Mouse (Mus musculus) CD4-positive, CD25-positive, alpha-beta regulatory T cell, adult 4 months (primary cell): ENCODE results near the gene Cmss1. TPM values are rescaled to one million over a fixed set of nuclear protein-coding genes. Genes with fewer than 3 reads are reported as not detected.

ENCODE experiments used
- ATAC-seq: one replicate; pipeline ENCODE4 v1.8.0; 2017
- polyA plus RNA-seq, 2 experiments: library from polyadenylated mRNA; unstranded; fragments of 100-300 nt; shearing (Covaris generic); gene quantifications; one replicate each; pipeline ENCODE4 v1.2.1; 2017

Cmss1 gene
- polyA plus RNA-seq, 2 experiments from 2014 or later = 30.3 to 32.9 TPM

- ATAC-seq = no peak
Observed at GRCm38 (mm10) chr16:57383266-57383971, 223.2 kb downstream of the Cmss1 start.

GRCm38 (mm10) chr16:57378631-57379330 lies 227.9 kb downstream of the Cmss1 start:
- no peak for ATAC-seq

GRCm38 (mm10) chr16:57375248-57375837 lies 231.3 kb downstream of the Cmss1 start:
- no peak for ATAC-seq

GRCm38 (mm10) chr16:57372156-57372555 lies 234.5 kb downstream of the Cmss1 start:
- no peak for ATAC-seq

GRCm38 (mm10) chr16:57369846-57370496 lies 236.7 kb downstream of the Cmss1 start:
- ATAC-seq = no peak

- no peak for ATAC-seq
Observed at GRCm38 (mm10) chr16:57366941-57367694, 239.5 kb downstream of the Cmss1 start.

GRCm38 (mm10) chr16:57366141-57366540 lies 240.5 kb downstream of the Cmss1 start:
- ATAC-seq = no peak

GRCm38 (mm10) chr16:57364498-57364897 lies 242.2 kb downstream of the Cmss1 start:
- no peak for ATAC-seq

- ATAC-seq = no peak
Observed at GRCm38 (mm10) chr16:57362679-57363401, 243.8 kb downstream of the Cmss1 start.

GRCm38 (mm10) chr16:57360785-57361184 lies 245.9 kb downstream of the Cmss1 start:
- ATAC-seq = no peak

GRCm38 (mm10) chr16:57359251-57359650 lies 247.4 kb downstream of the Cmss1 start:
- no peak for ATAC-seq

GRCm38 (mm10) chr16:57357011-57357410 lies 249.7 kb downstream of the Cmss1 start:
- ATAC-seq = no peak

GRCm38 (mm10) chr16:57356454-57356853 lies 250.2 kb downstream of the Cmss1 start:
- no peak for ATAC-seq

- no peak for ATAC-seq
Observed at GRCm38 (mm10) chr16:57353932-57354331, 252.7 kb downstream of the Cmss1 start.

GRCm38 (mm10) chr16:57353166-57353721 lies 253.4 kb downstream of the Cmss1 start:
- no peak for ATAC-seq

- no peak for ATAC-seq
Observed at GRCm38 (mm10) chr16:57352751-57353150, 253.9 kb downstream of the Cmss1 start, which contains the start of gene Filip1l. Gene Filip1l, plus strand, starts transcription at chr16:57353093.

- no peak for ATAC-seq
Observed at GRCm38 (mm10) chr16:57349689-57350088, 257.0 kb downstream of the Cmss1 start.

GRCm38 (mm10) chr16:57349039-57349438 lies 257.6 kb downstream of the Cmss1 start:
- no peak for ATAC-seq

- ATAC-seq = no peak
Observed at GRCm38 (mm10) chr16:57346258-57346657, 260.4 kb downstream of the Cmss1 start.

- ATAC-seq = no peak
Observed at GRCm38 (mm10) chr16:57340613-57340898, 266.1 kb downstream of the Cmss1 start.

- no peak for ATAC-seq
Observed at GRCm38 (mm10) chr16:57339765-57340612, 266.7 kb downstream of the Cmss1 start.
